Comparison of ENCODE assay signal across 20 mouse cellular contexts in the genomic region with DNA sequence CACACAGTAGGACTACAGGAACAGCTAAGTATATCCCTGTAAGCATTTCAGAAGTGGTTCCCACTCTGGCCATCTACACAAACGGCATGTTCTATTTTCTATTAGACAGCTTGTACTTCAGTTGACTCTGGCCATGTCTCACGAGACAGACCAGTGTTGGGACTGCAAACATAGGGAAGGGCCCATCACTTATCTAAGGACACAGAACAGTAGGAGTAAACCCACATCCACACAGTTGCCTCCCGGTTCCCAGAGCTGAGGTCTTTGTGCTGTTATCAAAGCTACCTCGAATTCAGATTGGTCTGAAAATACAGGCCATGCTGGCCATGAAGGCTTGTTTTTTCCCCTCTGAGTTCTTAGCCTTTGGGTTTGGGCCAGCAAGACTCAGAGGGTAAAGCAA.
DNase-seq lines count a peak whose midpoint lies in the region; ATAC-seq and TF ChIP-seq lines count a peak whose summit lies in the region.
"Had no signal": no experiment of that assay in that cellular context is flagged by ENCODE, and none has a peak within 500 bp of the region (broad histone marks: within the 10 kb centered on the region; RNA-seq: fewer than 3 reads in every experiment).

No protein-coding gene starts in this region.

- no peak overlapping the region for H3K9ac ChIP-seq in heart, postnatal 0 days (replicated peaks; ENCODE audit: low read depth, low read length)
- H3K9ac ChIP-seq in MEL (ENCODE audit: control insufficient read depth, low read depth, low read length, poor library complexity, severe bottlenecking) = no peak overlapping the region
- H3K9ac ChIP-seq in liver, embryonic 16.5 days (ENCODE audit: low read depth, low read length) = no peak overlapping the region
- H3K9ac ChIP-seq: embryonic facial prominence, embryonic 12.5 days; limb, embryonic 13.5 days had no signal

- no peak for TF ChIP-seq EP300 in heart, postnatal 0 days (IDR thresholded peaks at IDR 0.05; ENCODE audit: low read depth)
- 0 out of 4 replicates have a peak, but pooled peaks of 1 of the 2 experiments have one; percentile 14 for TF ChIP-seq EP300 in MEL (IDR thresholded peaks at IDR 0.05; ENCODE audit: low read depth in 1 of 2, low read length in 2 of 2)

- H3K4me2 ChIP-seq in heart, postnatal 0 days (ENCODE audit: low read depth, low read length) = no peak overlapping the region
- H3K4me2 ChIP-seq in liver, embryonic 16.5 days (ENCODE audit: low read depth, low read length) = no peak overlapping the region
- H3K4me2 ChIP-seq: embryonic facial prominence, embryonic 12.5 days; limb, embryonic 13.5 days had no signal

- H3K27me3 ChIP-seq in heart, postnatal 0 days (ENCODE audit: control insufficient read depth, insufficient read depth, low read length) = no peaks in the 10 kb centered on the region
- H3K27me3 ChIP-seq in MEL (ENCODE audit: control insufficient read depth in 1 of 2, insufficient read depth in 2 of 2, low read length in 2 of 2) = no peaks in the 10 kb centered on the region
- no peaks in the 10 kb centered on the region for H3K27me3 ChIP-seq in liver, embryonic 16.5 days (ENCODE audit: control insufficient read depth, insufficient read depth, low read depth, low read length)
- H3K27me3 ChIP-seq: embryonic facial prominence, embryonic 12.5 days; limb, embryonic 13.5 days had no signal

- no peak for TF ChIP-seq POLR2A in MEL (IDR thresholded peaks at IDR 0.05; ENCODE audit: control insufficient read depth in 1 of 2, insufficient read depth in 1 of 2, low read depth in 1 of 2, low read length in 2 of 2, poor library complexity in 1 of 2)

- intact Hi-C loops in gastrocnemius, adult 2 months (cut with DNase I) = no loop called here
- intact Hi-C loops in gastrocnemius, postnatal 36 days (cut with DNase I) = no loop called here

- peak overlapping the region; percentile 72 for H3K27ac ChIP-seq in gastrocnemius, adult 2 months
- peak overlapping the region; percentile 5; the same call in 1 of the 2 replicates for H3K27ac ChIP-seq in heart, postnatal 0 days (ENCODE audit: low read depth)
- H3K27ac ChIP-seq in MEL (ENCODE audit: control insufficient read depth, low read depth, low read length) = no peak overlapping the region; the same call in 1 of the 2 replicates
- no peak overlapping the region for H3K27ac ChIP-seq in liver, embryonic 16.5 days (ENCODE audit: low read length)
- H3K27ac ChIP-seq: embryonic facial prominence, embryonic 12.5 days; hindbrain, embryonic 10.5 days; hindbrain, postnatal 0 days; kidney, postnatal 0 days; limb, embryonic 13.5 days; macrophage had no signal

- H3K9me3 ChIP-seq in heart, postnatal 0 days (replicated peaks; ENCODE audit: control insufficient read depth, low read length) = no peaks in the 10 kb centered on the region
- H3K9me3 ChIP-seq in MEL (replicated peaks; ENCODE audit: insufficient read depth, low read length) = no peaks in the 10 kb centered on the region
- H3K9me3 ChIP-seq in liver, embryonic 16.5 days (replicated peaks; ENCODE audit: control insufficient read depth, low read length) = no peaks in the 10 kb centered on the region
- H3K9me3 ChIP-seq: embryonic facial prominence, embryonic 12.5 days; hindbrain, embryonic 10.5 days; limb, embryonic 13.5 days had no signal

- WGBS in heart, postnatal 0 days = 29% methylated on average over 4 of the region's 4 CpGs
- WGBS in liver, embryonic 16.5 days (ENCODE audit: insufficient replicate concordance) = 35% methylated on average over 4 of the region's 4 CpGs

- H3K36me3 ChIP-seq in heart, postnatal 0 days (replicated peaks; ENCODE audit: control insufficient read depth, insufficient read depth, low read length) = peaks cover 60% of the 10 kb centered on the region
- peaks cover 0 to 2% of the 10 kb centered on the region in 2 experiments; a peak in 1 of 4 replicates for H3K36me3 ChIP-seq in MEL (ENCODE audit: control insufficient read depth in 1 of 2, insufficient read depth in 2 of 2, low read length in 2 of 2)
- H3K36me3 ChIP-seq in liver, embryonic 16.5 days (ENCODE audit: control insufficient read depth, insufficient read depth) = 0 out of 2 replicates have a peak, but pooled peaks cover 2% of the 10 kb centered on the region
- H3K36me3 ChIP-seq: G1E had no signal

- no peaks in the 10 kb centered on the region for H3K79me2 ChIP-seq in MEL (ENCODE audit: control insufficient read depth, insufficient read depth, low read length, poor library complexity)

- no peak for TF ChIP-seq RAD21 in MEL (IDR thresholded peaks at IDR 0.05; ENCODE audit: low read depth, low read length)

- peaks cover 19% of the 10 kb centered on the region for H3K4me1 ChIP-seq in heart, postnatal 0 days (ENCODE audit: control insufficient read depth, insufficient read depth)
- H3K4me1 ChIP-seq in MEL (ENCODE audit: control insufficient read depth in 1 of 2, insufficient read depth in 2 of 2, low read length in 2 of 2) = no peaks in the 10 kb centered on the region; a peak in 1 of 4 replicates
- peaks cover 11% of the 10 kb centered on the region for H3K4me1 ChIP-seq in liver, embryonic 16.5 days (ENCODE audit: control insufficient read depth, low read depth, low read length)
- H3K4me1 ChIP-seq: embryonic facial prominence, embryonic 12.5 days; hindbrain, embryonic 10.5 days had no signal

- ATAC-seq in heart, postnatal 0 days (ENCODE audit: insufficient read depth, low read depth) = no peak
- peak; percentile 49; the same call in 1 of the 2 replicates for ATAC-seq in liver, embryonic 16.5 days (ENCODE audit: low read depth)
- ATAC-seq in megakaryocyte, adult 5-6 weeks (ENCODE audit: poor library complexity, severe bottlenecking) = no peak
- ATAC-seq: forebrain, embryonic 16.5 days; hindbrain, postnatal 0 days had no signal

- no peak overlapping the region for H3K4me3 ChIP-seq in gastrocnemius, adult 2 months
- H3K4me3 ChIP-seq in heart, postnatal 0 days (ENCODE audit: low read depth, low read length) = no peak overlapping the region
- H3K4me3 ChIP-seq in MEL (ENCODE audit: control insufficient read depth in 1 of 2, insufficient read depth in 1 of 2, low read depth in 2 of 2, low read length in 2 of 2) = no peak overlapping the region
- no peak overlapping the region for H3K4me3 ChIP-seq in liver, embryonic 16.5 days (ENCODE audit: low read depth, low read length)
- H3K4me3 ChIP-seq: embryonic facial prominence, embryonic 12.5 days; hindbrain, embryonic 10.5 days; limb, embryonic 13.5 days; myocyte had no signal

- DNase-seq in gastrocnemius, adult 2 months = no peak
- no peak for DNase-seq in gastrocnemius, postnatal 36 days
- no peak for DNase-seq in heart, postnatal 0 days (ENCODE audit: low spot score)
- DNase-seq in heart, postnatal 4 days = no peak
- peak; percentile 44 for DNase-seq in MEL (ENCODE audit: low read depth, low spot score)
- DNase-seq in layer of hippocampus, adult 8-10 months (ENCODE audit: low spot score in 2 of 2) = no peak
- DNase-seq: cerebellum, adult 9-10 months; kidney, adult 11 months; midbrain, embryonic 14.5 days had no signal

- TF ChIP-seq CTCF in gastrocnemius, adult 2 months (IDR thresholded peaks at IDR 0.05) = no peak
- TF ChIP-seq CTCF in heart, postnatal 0 days (IDR thresholded peaks at IDR 0.05; ENCODE audit: low read depth) = no peak
- TF ChIP-seq CTCF in MEL (IDR thresholded peaks at IDR 0.05 in 2 of 3, conservative IDR thresholded peaks at IDR 0.05 in 1 of 3; ENCODE audit: control insufficient read depth in 1 of 3, insufficient read depth in 1 of 3, low read depth in 2 of 3, low read length in 3 of 3, poor library complexity in 1 of 3, severe bottlenecking in 1 of 3) = no peak

TF ChIP-seq in MEL, 35 proteins besides CTCF, POLR2A, EP300 and RAD21:
- TF ChIP-seq CHD1 (IDR thresholded peaks at IDR 0.05; ENCODE audit: low read depth, low read length) (no peak), TCF12 (IDR thresholded peaks at IDR 0.05; ENCODE audit: low read depth, low read length) (no peak), ETS1 (IDR thresholded peaks at IDR 0.05; ENCODE audit: low read depth, low read length) (0 out of 2 replicates have a peak, but pooled peaks have one; percentile 9), MAFK (IDR thresholded peaks at IDR 0.05; ENCODE audit: borderline replicate concordance, low read depth, low read length) (no peak), TAL1 (IDR thresholded peaks at IDR 0.05; ENCODE audit: low read length) (peak; percentile 50), ELF1 (IDR thresholded peaks at IDR 0.05; ENCODE audit: low read depth, low read length) (no peak), MYC (IDR thresholded peaks at IDR 0.05; ENCODE audit: low read depth, low read length) (no peak), ZNF384 (IDR thresholded peaks at IDR 0.05; ENCODE audit: low read depth, low read length) (no peak), MEF2A (IDR thresholded peaks at IDR 0.05; ENCODE audit: extremely low read depth, insufficient replicate concordance, low read depth, low read length, poor library complexity, severe bottlenecking) (no peak), MYB (IDR thresholded peaks at IDR 0.05; ENCODE audit: low read depth, low read length) (no peak), NRF1 (IDR thresholded peaks at IDR 0.05; ENCODE audit: insufficient read depth, low read depth, low read length, poor library complexity, severe bottlenecking) (no peak), MAX (IDR thresholded peaks at IDR 0.05; ENCODE audit: low read length) (no peak), POLR2AphosphoS2 (IDR thresholded peaks at IDR 0.05; ENCODE audit: low read length) (no peak), POLR2AphosphoS5 (IDR thresholded peaks at IDR 0.05; ENCODE audit: borderline replicate concordance, low read depth, low read length) (no peak), GATA1 (IDR thresholded peaks at IDR 0.05; ENCODE audit: low read depth, low read length) (0 out of 2 replicates have a peak, but pooled peaks have one; percentile 26), GABPA (IDR thresholded peaks at IDR 0.05; ENCODE audit: low read depth, low read length) (no peak), SIN3A (IDR thresholded peaks at IDR 0.05; ENCODE audit: low read length) (no peak), USF2 (IDR thresholded peaks at IDR 0.05; ENCODE audit: borderline replicate concordance in 1 of 2, insufficient read depth in 1 of 2, low read depth in 1 of 2, low read length in 2 of 2) (no peak), ZKSCAN1 (IDR thresholded peaks at IDR 0.05; ENCODE audit: low read depth, low read length) (peak; percentile 89), TBP (IDR thresholded peaks at IDR 0.05; ENCODE audit: low read depth, low read length) (no peak), HCFC1 (IDR thresholded peaks at IDR 0.05; ENCODE audit: low read depth, low read length) (no peak), NELFE (IDR thresholded peaks at IDR 0.05; ENCODE audit: low read depth, low read length) (no peak), E2F4 (IDR thresholded peaks at IDR 0.05; ENCODE audit: borderline replicate concordance, low read depth, low read length) (no peak), KAT2A (conservative IDR thresholded peaks at IDR 0.05; ENCODE audit: low read depth, low read length) (no peak), ZC3H11A (IDR thresholded peaks at IDR 0.05; ENCODE audit: low read depth, low read length) (no peak)

Comparison
In these comparisons a context has a peak if more than half of its experiments do, and no peak if none do; other contexts are left out.
1. H3K27ac ChIP-seq: peak in gastrocnemius, adult 2 months (single experiment) and heart, postnatal 0 days (single experiment); none in MEL (single experiment) and liver, embryonic 16.5 days (single experiment).